Mouse (Mus musculus) intestine, embryonic 14.5 days (tissue): ENCODE measurements at regions not wholly inside any gene's neighbourhood (a gene's known extent, or its start where the extent isn't known, plus 50 kb on each side); places are given as distances from the start of the nearest gene placed in this dataset.
"Not testable (repeated sequence)": the region's sequence is repeated elsewhere in the genome, so short reads cannot be mapped to it uniquely, and the experiment has no call there.

Source experiments
- ATAC-seq: fragments of 200-750 bp; cut with Nextera tagmentation; replicated peaks from 2 replicates; pipeline ENCODE4 v1.8.0; 2017; ENCODE audit warnings: low read depth, moderate number of reproducible peaks, moderate TSS enrichment, moderate library complexity; ENCODE audit not compliant: low FRiP score, low TSS enrichment
- DNase-seq: peaks from one replicate; pipeline ENCODE4 v3.0.0-alpha.2; 2018; ENCODE audit warnings: low spot score
- H3K27ac ChIP-seq: fragments of 300-500 bp; sonication (generic); 2 replicates; pipeline ENCODE4 v1.5.1; 2014; ENCODE audit warnings: low read depth, mild to moderate bottlenecking, control low read depth
- H3K27me3 ChIP-seq: fragments of 300-500 bp; sonication (generic); replicated peaks from 2 replicates; pipeline ENCODE4 v1.6.1; 2014; ENCODE audit warnings: low read length, control low read depth; ENCODE audit not compliant: control insufficient read depth, insufficient read depth
- H3K36me3 ChIP-seq: fragments of 300-500 bp; sonication (generic); 2 replicates; pipeline ENCODE4 v1.6.1; 2014; ENCODE audit warnings: low read length, control low read depth; ENCODE audit not compliant: control insufficient read depth, insufficient read depth
- H3K4me1 ChIP-seq: fragments of 300-500 bp; sonication (generic); replicated peaks from 2 replicates; pipeline ENCODE4 v1.6.1; 2014; ENCODE audit warnings: low read length, control low read depth, mixed read lengths; ENCODE audit not compliant: control insufficient read depth, insufficient read depth
- H3K4me2 ChIP-seq: fragments of 300-500 bp; sonication (generic); 2 replicates; pipeline ENCODE4 v1.6.1; 2014; ENCODE audit warnings: low read length
- H3K4me3 ChIP-seq: fragments of 300-500 bp; sonication (generic); 2 replicates; pipeline ENCODE4 v1.5.1; 2014; ENCODE audit warnings: low read depth, low read length, control low read depth, mixed read lengths
- H3K9ac ChIP-seq: fragments of 300-500 bp; sonication (generic); 2 replicates; pipeline ENCODE4 v1.6.1; 2014; ENCODE audit warnings: mild to moderate bottlenecking, low read length
- H3K9me3 ChIP-seq: fragments of 300-500 bp; sonication (generic); 2 replicates; pipeline ENCODE4 v1.6.1; 2016; ENCODE audit warnings: low read length, control low read depth; ENCODE audit not compliant: control insufficient read depth
- WGBS: fragments of 180-500 bp; shearing (Covaris S2); extraction: QIAGEN DNeasy Blood & Tissue Kit; methylation state at CpG from one replicate; pipeline ENCODE4 v1.1.7; 2014; 5-methylcytosine and 5-hydroxymethylcytosine counted together

- no peak overlapping the region for H3K4me2 ChIP-seq
- ATAC-seq = no peak
- no peaks in the 10 kb centered on the region for H3K27me3 ChIP-seq
- H3K9ac ChIP-seq = no peak overlapping the region
- WGBS = 90% methylated on average over 1 of the region's 1 CpGs
- H3K4me3 ChIP-seq = no peak overlapping the region
- H3K36me3 ChIP-seq = no peaks in the 10 kb centered on the region
- no peak overlapping the region for H3K27ac ChIP-seq
- H3K9me3 ChIP-seq = no peaks in the 10 kb centered on the region
- DNase-seq = no peak
- 0 out of 2 replicates have a peak, but pooled peaks cover 5% of the 10 kb centered on the region for H3K4me1 ChIP-seq
Observed at GRCm38 (mm10) chr3:21768081-21768480, 308.4 kb upstream of the Tbl1xr1 start.

- WGBS = 43% methylated on average over 9 of the region's 9 CpGs
Observed at GRCm38 (mm10) chr3:21769920-21770547, 306.4 kb upstream of the Tbl1xr1 start.

GRCm38 (mm10) chr3:21771752-21772298, 304.6 kb upstream of the Tbl1xr1 start:
- Histone ChIP-seq H3K9ac (no peak overlapping the region), H3K27ac (no peak overlapping the region), H3K4me3 (no peak overlapping the region), H3K4me2 (no peak overlapping the region), H3K36me3 (no peaks in the 10 kb centered on the region), H3K4me1 (0 out of 2 replicates have a peak, but pooled peaks cover 5% of the 10 kb centered on the region), H3K27me3 (no peaks in the 10 kb centered on the region), H3K9me3 (no peaks in the 10 kb centered on the region)
- WGBS = 75% methylated on average over 4 of the region's 4 CpGs
- DNase-seq (no peak), ATAC-seq (no peak)

More at GRCm38 (mm10) chr3:21769920-21770547, 306.4 kb upstream of the Tbl1xr1 start:
- H3K9me3 ChIP-seq = no peaks in the 10 kb centered on the region
- H3K4me3 ChIP-seq = no peak overlapping the region
- H3K9ac ChIP-seq = no peak overlapping the region
- H3K4me1 ChIP-seq = 0 out of 2 replicates have a peak, but pooled peaks cover 5% of the 10 kb centered on the region
- DNase-seq (no peak), ATAC-seq (0 out of 2 replicates have a peak, but pooled peaks have one; percentile 32)
- no peak overlapping the region for H3K4me2 ChIP-seq
- H3K36me3 ChIP-seq = no peaks in the 10 kb centered on the region
- no peaks in the 10 kb centered on the region for H3K27me3 ChIP-seq
- no peak overlapping the region for H3K27ac ChIP-seq

GRCm38 (mm10) chr3:21774172-21774842, 302.1 kb upstream of the Tbl1xr1 start:
- no peak overlapping the region for H3K9ac ChIP-seq
- ATAC-seq = no peak
- WGBS = 76% methylated on average over 4 of the region's 4 CpGs
- no peaks in the 10 kb centered on the region for H3K27me3 ChIP-seq
- 0 out of 2 replicates have a peak, but pooled peaks cover 5% of the 10 kb centered on the region for H3K4me1 ChIP-seq
- H3K27ac ChIP-seq = no peak overlapping the region
- DNase-seq = no peak
- no peaks in the 10 kb centered on the region for H3K36me3 ChIP-seq
- H3K4me3 ChIP-seq = no peak overlapping the region
- H3K4me2 ChIP-seq = no peak overlapping the region
- H3K9me3 ChIP-seq = no peaks in the 10 kb centered on the region

- DNase-seq (no peak), ATAC-seq (no peak)
- Histone ChIP-seq H3K27me3 (no peaks in the 10 kb centered on the region), H3K4me2 (no peak overlapping the region), H3K27ac (no peak overlapping the region), H3K9ac (no peak overlapping the region), H3K36me3 (no peaks in the 10 kb centered on the region), H3K4me1 (no peaks in the 10 kb centered on the region), H3K4me3 (no peak overlapping the region), H3K9me3 (no peaks in the 10 kb centered on the region)
- 86% methylated on average over 4 of the region's 4 CpGs for WGBS
Observed at GRCm38 (mm10) chr3:21778789-21779188, 297.7 kb upstream of the Tbl1xr1 start.

GRCm38 (mm10) chr3:21791983-21792631, 284.3 kb upstream of the Tbl1xr1 start:
- H3K36me3 ChIP-seq = no peaks in the 10 kb centered on the region
- H3K4me2 ChIP-seq = no peak overlapping the region
- ATAC-seq (peak; percentile 36; the same call in 1 of the 2 replicates), DNase-seq (no peak)
- no peaks in the 10 kb centered on the region for H3K27me3 ChIP-seq
- no peaks in the 10 kb centered on the region for H3K4me1 ChIP-seq
- no peaks in the 10 kb centered on the region for H3K9me3 ChIP-seq
- H3K4me3 ChIP-seq = no peak overlapping the region
- no peak overlapping the region for H3K9ac ChIP-seq
- 68% methylated on average over 4 of the region's 4 CpGs for WGBS
- no peak overlapping the region for H3K27ac ChIP-seq

GRCm38 (mm10) chr3:21798139-21798538, 278.3 kb upstream of the Tbl1xr1 start:
- 46% methylated on average over 1 of the region's 1 CpGs for WGBS

GRCm38 (mm10) chr3:21803886-21804285, 272.6 kb upstream of the Tbl1xr1 start:
- H3K4me2 ChIP-seq, DNase-seq, H3K36me3 ChIP-seq, ATAC-seq, H3K27ac ChIP-seq, H3K4me1 ChIP-seq, H3K9ac ChIP-seq, H3K4me3 ChIP-seq, H3K9me3 ChIP-seq, H3K27me3 ChIP-seq: not testable (repeated sequence)
- WGBS = 78% methylated on average over 2 of the region's 2 CpGs

More at GRCm38 (mm10) chr3:21798139-21798538, 278.3 kb upstream of the Tbl1xr1 start:
- no peaks in the 10 kb centered on the region for H3K36me3 ChIP-seq
- no peak overlapping the region for H3K4me2 ChIP-seq
- DNase-seq (no peak), ATAC-seq (no peak)
- no peak overlapping the region for H3K27ac ChIP-seq
- H3K9me3 ChIP-seq = no peaks in the 10 kb centered on the region
- no peak overlapping the region for H3K9ac ChIP-seq
- H3K4me1 ChIP-seq = no peaks in the 10 kb centered on the region
- H3K27me3 ChIP-seq = no peaks in the 10 kb centered on the region
- H3K4me3 ChIP-seq = no peak overlapping the region
